Mouse (Mus musculus): ENCODE measurements at regions not wholly inside any gene's neighbourhood (a gene's known extent, or its start where the extent isn't known, plus 50 kb on each side); places are given as distances from the start of the nearest gene placed in this dataset.

- DNase-seq (ENCODE audit: low read depth, low spot score) = no peak
Measured at GRCm38 (mm10) chr11:19826481-19827185, 97.5 kb upstream of the Spred2 start.

- no peak for DNase-seq (ENCODE audit: low read depth, low spot score)
Measured at GRCm38 (mm10) chr11:19827996-19828395, 96.2 kb upstream of the Spred2 start.

- no peak for DNase-seq (ENCODE audit: low read depth, low spot score)
Measured at GRCm38 (mm10) chr11:19828959-19829401, 95.2 kb upstream of the Spred2 start.

GRCm38 (mm10) chr11:19829564-19830279 lies 94.5 kb upstream of the Spred2 start:
- no peak for DNase-seq (ENCODE audit: low read depth, low spot score)

GRCm38 (mm10) chr11:19830280-19831062 lies 93.7 kb upstream of the Spred2 start:
- peak; percentile 67 for DNase-seq (ENCODE audit: low read depth, low spot score)

GRCm38 (mm10) chr11:19834561-19834960 lies 89.6 kb upstream of the Spred2 start:
- no peak for DNase-seq (ENCODE audit: low read depth, low spot score)

GRCm38 (mm10) chr11:19835221-19835745 lies 88.9 kb upstream of the Spred2 start:
- peak; percentile 30 for DNase-seq (ENCODE audit: low read depth, low spot score)

GRCm38 (mm10) chr11:19838932-19839331 lies 85.2 kb upstream of the Spred2 start:
- DNase-seq (ENCODE audit: low read depth, low spot score) = no peak

GRCm38 (mm10) chr11:19843084-19843483 lies 81.1 kb upstream of the Spred2 start:
- no peak for DNase-seq (ENCODE audit: low read depth, low spot score)

- no peak for DNase-seq (ENCODE audit: low read depth, low spot score)
Measured at GRCm38 (mm10) chr11:19847910-19848309, 76.3 kb upstream of the Spred2 start.

- no peak for DNase-seq (ENCODE audit: low read depth, low spot score)
Measured at GRCm38 (mm10) chr11:19848412-19848811, 75.8 kb upstream of the Spred2 start.

GRCm38 (mm10) chr11:19849347-19849811 lies 74.8 kb upstream of the Spred2 start:
- DNase-seq (ENCODE audit: low read depth, low spot score) = no peak

- no peak for DNase-seq (ENCODE audit: low read depth, low spot score)
Measured at GRCm38 (mm10) chr11:19849844-19850420, 74.2 kb upstream of the Spred2 start.

GRCm38 (mm10) chr11:19851022-19851615 lies 73.1 kb upstream of the Spred2 start:
- DNase-seq (ENCODE audit: low read depth, low spot score) = no peak

- DNase-seq (ENCODE audit: low read depth, low spot score) = no peak
Measured at GRCm38 (mm10) chr11:19861596-19861995, 62.6 kb upstream of the Spred2 start.

GRCm38 (mm10) chr11:19863327-19863726 lies 60.8 kb upstream of the Spred2 start:
- DNase-seq (ENCODE audit: low read depth, low spot score) = no peak

GRCm38 (mm10) chr11:19866262-19866661 lies 57.9 kb upstream of the Spred2 start:
- DNase-seq (ENCODE audit: low read depth, low spot score) = no peak

- no peak for DNase-seq (ENCODE audit: low read depth, low spot score)
Measured at GRCm38 (mm10) chr11:19869671-19870070, 54.5 kb upstream of the Spred2 start.

GRCm38 (mm10) chr11:19870136-19870535 lies 54.0 kb upstream of the Spred2 start:
- DNase-seq (ENCODE audit: low read depth, low spot score) = no peak

- DNase-seq (ENCODE audit: low read depth, low spot score) = no peak
Measured at GRCm38 (mm10) chr11:19873796-19874195, 50.4 kb upstream of the Spred2 start.
